Comparison of ENCODE assay signal across 22 mouse cellular contexts in the genomic region with DNA sequence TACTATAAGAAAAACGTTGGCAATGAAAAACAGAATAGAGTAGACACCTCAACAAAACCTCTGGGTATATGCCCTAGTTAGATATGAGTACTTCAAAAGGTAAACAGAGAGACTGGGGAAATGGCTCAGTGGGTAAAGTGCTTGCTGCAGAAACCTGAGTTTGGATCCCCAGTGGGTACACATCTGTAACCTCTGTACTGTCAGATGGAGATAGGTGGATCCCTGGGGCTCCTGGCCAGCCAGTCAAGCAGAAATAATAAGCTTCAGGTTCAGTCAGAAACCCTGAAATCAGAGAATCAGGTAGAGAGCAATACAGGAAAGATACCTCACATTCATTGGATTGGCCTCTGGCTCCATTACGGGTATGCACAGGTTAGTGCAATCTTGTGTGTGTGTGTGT. TPM values are rescaled to one million over a fixed set of nuclear protein-coding genes. Genes with fewer than 3 reads are reported as not detected.
DNase-seq lines count a peak whose midpoint lies in the region; ATAC-seq and TF ChIP-seq lines count a peak whose summit lies in the region.
"Had no signal": no experiment of that assay in that cellular context is flagged by ENCODE, and none has a peak within 500 bp of the region (broad histone marks: within the 10 kb centered on the region; RNA-seq: fewer than 3 reads in every experiment).

No protein-coding gene starts in this region.

- no peak overlapping the region for H3K9ac ChIP-seq in kidney, embryonic 14.5 days (ENCODE audit: low read depth, low read length)
- no peak overlapping the region for H3K9ac ChIP-seq in lung, embryonic 15.5 days
- no peak overlapping the region for H3K9ac ChIP-seq in forebrain, embryonic 15.5 days (replicated peaks)
- H3K9ac ChIP-seq: embryonic facial prominence, embryonic 15.5 days; forebrain, postnatal 0 days; heart, embryonic 12.5 days; hindbrain, embryonic 14.5 days; limb, embryonic 13.5 days; midbrain, embryonic 12.5 days; neural tube, embryonic 13.5 days had no signal

- no peak for ATAC-seq in kidney, embryonic 14.5 days (ENCODE audit: low FRiP score, low TSS enrichment)
- ATAC-seq in lung, embryonic 15.5 days (ENCODE audit: borderline replicate concordance, extremely low read depth, low FRiP score, low TSS enrichment), result no peak
- no peak for ATAC-seq in forebrain, embryonic 15.5 days (replicated peaks)
- ATAC-seq: CD4-positive, CD25-positive, alpha-beta regulatory T cell, adult 4 months; forebrain, postnatal 0 days; intestine, embryonic 16.5 days; Patski had no signal

- H3K4me3 ChIP-seq in kidney, adult 2 months (ENCODE audit: insufficient read depth, low read depth, low read length), result no peak overlapping the region
- no peak overlapping the region for H3K4me3 ChIP-seq in kidney, embryonic 14.5 days (ENCODE audit: low read length)
- H3K4me3 ChIP-seq in lung, embryonic 15.5 days, result no peak overlapping the region
- no peak overlapping the region for H3K4me3 ChIP-seq in lung, adult 2 months (replicated peaks; ENCODE audit: extremely low read depth, low read depth, low read length)
- no peak overlapping the region for H3K4me3 ChIP-seq in forebrain, embryonic 15.5 days
- H3K4me3 ChIP-seq: embryonic facial prominence, embryonic 15.5 days; heart, embryonic 12.5 days; limb, embryonic 13.5 days; midbrain, embryonic 12.5 days; neural tube, embryonic 13.5 days had no signal

- DNase-seq in kidney, adult 2 months, result peak; percentile 59
- DNase-seq in lung, adult 2 months, result no peak
- DNase-seq in B cell, adult 2 months, result peak; percentile 48 to 60
- peak; percentile 22 for DNase-seq in splenic B cell, adult 2 months (ENCODE audit: low read depth, low spot score)
- DNase-seq: adrenal gland, adult 8-10 months; cerebellum, postnatal 25 days; forebrain, postnatal 0 days; heart, postnatal 36 days; layer of hippocampus, postnatal 36 days; right cerebral cortex, adult 18-20 months had no signal

- TF ChIP-seq POLR2A in kidney, adult 2 months (IDR thresholded peaks at IDR 0.05; ENCODE audit: low read depth, low read length), result no peak
- TF ChIP-seq POLR2A in lung, adult 2 months (IDR thresholded peaks at IDR 0.05; ENCODE audit: borderline replicate concordance, extremely low read depth, low read depth, low read length), result no peak

- WGBS in kidney, adult 2 months, result 39% methylated on average over 2 of the region's 2 CpGs
- WGBS in kidney, embryonic 14.5 days, result 59% methylated on average over 2 of the region's 2 CpGs
- 59% methylated on average over 2 of the region's 2 CpGs for WGBS in lung, embryonic 15.5 days
- WGBS in lung, adult 2 months, result 34% methylated on average over 2 of the region's 2 CpGs
- 84% methylated on average over 2 of the region's 2 CpGs for WGBS in forebrain, embryonic 15.5 days

- H3K4me2 ChIP-seq in kidney, embryonic 14.5 days (replicated peaks; ENCODE audit: low read depth, low read length), result no peak overlapping the region
- H3K4me2 ChIP-seq in lung, embryonic 15.5 days, result peak overlapping the region; percentile 62; the same call in 1 of the 2 replicates
- H3K4me2 ChIP-seq in forebrain, embryonic 15.5 days (replicated peaks), result no peak overlapping the region
- H3K4me2 ChIP-seq: embryonic facial prominence, embryonic 15.5 days; heart, embryonic 12.5 days; limb, embryonic 13.5 days; midbrain, embryonic 12.5 days had no signal

- no peaks in the 10 kb centered on the region for H3K27me3 ChIP-seq in kidney, adult 2 months (replicated peaks; ENCODE audit: control insufficient read depth, insufficient read depth, low read length)
- no peaks in the 10 kb centered on the region for H3K27me3 ChIP-seq in kidney, embryonic 14.5 days (ENCODE audit: control insufficient read depth, insufficient read depth, low read length)
- H3K27me3 ChIP-seq in lung, embryonic 15.5 days, result no peaks in the 10 kb centered on the region
- no peaks in the 10 kb centered on the region for H3K27me3 ChIP-seq in splenic B cell, adult 2 months (ENCODE audit: control insufficient read depth, insufficient read depth, low read length, poor library complexity, severe bottlenecking)
- no peaks in the 10 kb centered on the region for H3K27me3 ChIP-seq in forebrain, embryonic 15.5 days
- H3K27me3 ChIP-seq: embryonic facial prominence, embryonic 15.5 days; heart, embryonic 12.5 days; limb, embryonic 13.5 days; midbrain, embryonic 12.5 days; neural tube, embryonic 13.5 days; Patski had no signal

- H3K36me3 ChIP-seq in kidney, adult 2 months (ENCODE audit: control insufficient read depth, insufficient read depth, low read length), result no peaks in the 10 kb centered on the region
- no peaks in the 10 kb centered on the region for H3K36me3 ChIP-seq in kidney, embryonic 14.5 days (ENCODE audit: control insufficient read depth, insufficient read depth, low read length)
- no peaks in the 10 kb centered on the region for H3K36me3 ChIP-seq in lung, embryonic 15.5 days
- H3K36me3 ChIP-seq in splenic B cell, adult 2 months (ENCODE audit: control insufficient read depth, insufficient read depth, low read length, poor library complexity, severe bottlenecking), result no peaks in the 10 kb centered on the region
- H3K36me3 ChIP-seq in forebrain, embryonic 15.5 days, result no peaks in the 10 kb centered on the region
- H3K36me3 ChIP-seq: embryonic facial prominence, embryonic 15.5 days; heart, embryonic 12.5 days; limb, embryonic 13.5 days; midbrain, embryonic 12.5 days; neural tube, embryonic 13.5 days had no signal

- 0 out of 2 replicates have a peak overlapping the region, but pooled peaks have one; percentile 47 for H3K27ac ChIP-seq in kidney, adult 2 months (ENCODE audit: insufficient read depth, low read depth, low read length)
- no peak overlapping the region for H3K27ac ChIP-seq in kidney, embryonic 14.5 days (ENCODE audit: low read depth, low read length)
- no peak overlapping the region for H3K27ac ChIP-seq in lung, embryonic 15.5 days
- H3K27ac ChIP-seq in forebrain, embryonic 15.5 days (replicated peaks), result no peak overlapping the region
- H3K27ac ChIP-seq: embryonic facial prominence, embryonic 15.5 days; hindbrain, embryonic 14.5 days; limb, embryonic 13.5 days; midbrain, embryonic 12.5 days; neural tube, embryonic 13.5 days had no signal

- H3K9me3 ChIP-seq in kidney, embryonic 14.5 days (ENCODE audit: control insufficient read depth, low read length), result no peaks in the 10 kb centered on the region
- no peaks in the 10 kb centered on the region for H3K9me3 ChIP-seq in lung, embryonic 15.5 days
- no peaks in the 10 kb centered on the region for H3K9me3 ChIP-seq in forebrain, embryonic 15.5 days
- H3K9me3 ChIP-seq: embryonic facial prominence, embryonic 15.5 days; heart, embryonic 12.5 days; limb, embryonic 13.5 days; midbrain, embryonic 12.5 days; neural tube, embryonic 13.5 days had no signal

- peaks cover 26% of the 10 kb centered on the region for H3K4me1 ChIP-seq in kidney, adult 2 months (ENCODE audit: control insufficient read depth, insufficient read depth, low read length)
- H3K4me1 ChIP-seq in kidney, embryonic 14.5 days (ENCODE audit: control insufficient read depth, insufficient read depth, low read length), result peaks cover 55% of the 10 kb centered on the region
- peaks cover 60% of the 10 kb centered on the region for H3K4me1 ChIP-seq in lung, embryonic 15.5 days
- H3K4me1 ChIP-seq in lung, adult 2 months (ENCODE audit: control insufficient read depth, insufficient read depth, low read length), result peaks cover 22% of the 10 kb centered on the region
- peaks cover 31% of the 10 kb centered on the region for H3K4me1 ChIP-seq in forebrain, embryonic 15.5 days

- no peak for TF ChIP-seq CTCF in kidney, adult 2 months (conservative IDR thresholded peaks at IDR 0.05; ENCODE audit: insufficient read depth, insufficient read length, low read depth, low read length)
- no peak for TF ChIP-seq CTCF in lung, adult 2 months (IDR thresholded peaks at IDR 0.05; ENCODE audit: insufficient read depth, low read length)

RNA-seq across cellular contexts. Expression of gene Sypl, which starts 3.5 kb away (rescaled TPM):
- 136 and 148 TPM in 2 replicates for polyA plus RNA-seq in kidney, adult 2 months (2012; rRNA removed)
- 104 and 135 TPM in 2 replicates for polyA plus RNA-seq in kidney, embryonic 14.5 days (2014; fragmentation: Nextera tagmentation; extraction: Ambion mirVana)
- polyA plus RNA-seq in lung, embryonic 15.5 days (2015; fragmentation: Nextera tagmentation; extraction: Ambion mirVana), result 156 and 164 TPM in 2 replicates
- polyA plus RNA-seq in lung, adult 2 months (2012; rRNA removed), result 73.2 and 121 TPM in 2 replicates
- polyA plus RNA-seq in forebrain, embryonic 15.5 days (2015; fragmentation: Nextera tagmentation; extraction: Ambion mirVana), result 39.8 TPM in 2 replicates
